In genomic region chr6:51849561-51849960, GRCm38 (mm10) we compare ENCODE assay signal across 13 mouse cellular contexts.
DNase-seq lines count a peak whose midpoint lies in the region; ATAC-seq and TF ChIP-seq lines count a peak whose summit lies in the region.
"Had no signal": no experiment of that assay in that cellular context is flagged by ENCODE, and none has a peak within 500 bp of the region (broad histone marks: within the 10 kb centered on the region; RNA-seq: fewer than 3 reads in every experiment).

No protein-coding gene starts in this region.

- no peaks in the 10 kb centered on the region for H3K36me3 ChIP-seq in forebrain, embryonic 14.5 days (ENCODE audit: control insufficient read depth, insufficient read depth, low read length)
- H3K36me3 ChIP-seq in midbrain, embryonic 13.5 days, result no peaks in the 10 kb centered on the region
- H3K36me3 ChIP-seq: heart, embryonic 13.5 days; limb, embryonic 15.5 days had no signal

- ATAC-seq in forebrain, embryonic 14.5 days, result peak; percentile 79
- peak; percentile 90 for ATAC-seq in midbrain, embryonic 13.5 days
- ATAC-seq in erythroblast, adult 5-6 weeks (replicated peaks; ENCODE audit: low FRiP score, poor library complexity, severe bottlenecking), result no peak

- 9% methylated on average over 10 of the region's 10 CpGs for WGBS in forebrain, embryonic 14.5 days
- 13% methylated on average over 10 of the region's 10 CpGs for WGBS in midbrain, embryonic 13.5 days

- 0 out of 2 replicates have a peak, but pooled peaks cover 3% of the 10 kb centered on the region for H3K27me3 ChIP-seq in forebrain, embryonic 14.5 days (replicated peaks; ENCODE audit: control insufficient read depth, insufficient read depth, low read length)
- H3K27me3 ChIP-seq in midbrain, embryonic 13.5 days, result peaks cover 9% of the 10 kb centered on the region; the same call in 1 of the 2 replicates

- H3K9ac ChIP-seq in forebrain, embryonic 14.5 days (ENCODE audit: low read length), result peak overlapping the region; percentile 1; the same call in 1 of the 2 replicates
- peak overlapping the region; percentile 57 for H3K9ac ChIP-seq in midbrain, embryonic 13.5 days (replicated peaks)
- H3K9ac ChIP-seq: heart, embryonic 13.5 days; limb, embryonic 15.5 days had no signal

- peak overlapping the region; percentile 50 for H3K4me2 ChIP-seq in forebrain, embryonic 14.5 days (ENCODE audit: low read length)
- peak overlapping the region; percentile 46 for H3K4me2 ChIP-seq in midbrain, embryonic 13.5 days (replicated peaks)

- H3K4me3 ChIP-seq in layer of hippocampus, adult 2 months, result peak overlapping the region; percentile 34; the same call in 1 of the 2 replicates
- no peak overlapping the region for H3K4me3 ChIP-seq in forebrain, embryonic 14.5 days (ENCODE audit: low read depth, low read length)
- H3K4me3 ChIP-seq in midbrain, embryonic 13.5 days (replicated peaks), result 0 out of 2 replicates have a peak overlapping the region, but pooled peaks have one; percentile 3
- H3K4me3 ChIP-seq: heart, embryonic 13.5 days; limb, embryonic 15.5 days had no signal

- peak overlapping the region; percentile 88 for H3K27ac ChIP-seq in layer of hippocampus, adult 2 months
- H3K27ac ChIP-seq in forebrain, embryonic 14.5 days (ENCODE audit: low read depth, low read length), result peak overlapping the region; percentile 96
- H3K27ac ChIP-seq in midbrain, embryonic 13.5 days, result peak overlapping the region; percentile 97
- H3K27ac ChIP-seq: heart, embryonic 13.5 days; kidney, postnatal 0 days; limb, embryonic 15.5 days; macrophage had no signal

- H3K9me3 ChIP-seq in forebrain, embryonic 14.5 days (replicated peaks; ENCODE audit: control insufficient read depth, low read length), result no peaks in the 10 kb centered on the region
- H3K9me3 ChIP-seq in midbrain, embryonic 13.5 days, result no peaks in the 10 kb centered on the region
- H3K9me3 ChIP-seq: heart, embryonic 13.5 days; limb, embryonic 15.5 days had no signal

- TF ChIP-seq CTCF in layer of hippocampus, adult 2 months (conservative IDR thresholded peaks at IDR 0.05), result no peak

- H3K4me1 ChIP-seq in forebrain, embryonic 14.5 days (ENCODE audit: control insufficient read depth, insufficient read depth, low read length), result peaks cover 40% of the 10 kb centered on the region
- H3K4me1 ChIP-seq in midbrain, embryonic 13.5 days (replicated peaks), result peaks cover 67% of the 10 kb centered on the region

- no peak for DNase-seq in layer of hippocampus, adult 2 months (ENCODE audit: low spot score in 2 of 2)
- DNase-seq in layer of hippocampus, postnatal 25 days (ENCODE audit: extremely low spot score in 1 of 2, low spot score in 1 of 2), result no peak
- DNase-seq in cerebellum, adult 11-12 months, result peak; percentile 71
- DNase-seq in forebrain, embryonic 14.5 days (ENCODE audit: low spot score), result peak; percentile 86
- no peak for DNase-seq in kidney, postnatal 36 days
- DNase-seq in T-cell, adult 2 months (ENCODE audit: low spot score), result no peak
- DNase-seq: thymus, adult 2 months had no signal

Comparison
In these comparisons a context has a peak if more than half of its experiments do, and no peak if none do; other contexts are left out.
1. DNase-seq: peak in cerebellum, adult 11-12 months (single experiment) and forebrain, embryonic 14.5 days (single experiment); none in layer of hippocampus, adult 2 months (0 of 2), layer of hippocampus, postnatal 25 days (0 of 2), kidney, postnatal 36 days (0 of 2) and T-cell, adult 2 months (single experiment).
2. Peak in every context shown above with its lines, with median percentiles within 50 percentile points of each other: H3K27ac ChIP-seq.